22 mouse cellular contexts compared by ENCODE assay signal in genomic region chr1:139101725-139102124, GRCm38 (mm10).
DNase-seq lines count a peak whose midpoint lies in the region; ATAC-seq and TF ChIP-seq lines count a peak whose summit lies in the region.
"Had no signal": no experiment of that assay in that cellular context is flagged by ENCODE, and none has a peak within 500 bp of the region (broad histone marks: within the 10 kb centered on the region; RNA-seq: fewer than 3 reads in every experiment).

No protein-coding gene starts in this region.

- no peak for DNase-seq in hindbrain, embryonic 11.5 days (ENCODE audit: low spot score)
- peak; percentile 71 for DNase-seq in brain, embryonic 14.5 days (ENCODE audit: low read depth)
- peak; percentile 58 for DNase-seq in forebrain, embryonic 14.5 days (ENCODE audit: low spot score)
- DNase-seq in kidney, adult 11 months = no peak
- DNase-seq: adrenal gland, adult 8-10 months; cerebellum, adult 9-10 months; gastrocnemius, postnatal 14 days; heart, adult 2 months; heart, postnatal 14 days; kidney, adult 18-20 months; kidney, postnatal 4 days; layer of hippocampus, adult 9-11 months; lung, postnatal 4 days; thymus, adult 2 months had no signal

- H3K36me3 ChIP-seq in hindbrain, embryonic 15.5 days = peaks cover 14% of the 10 kb centered on the region
- no peaks in the 10 kb centered on the region for H3K36me3 ChIP-seq in hindbrain, embryonic 11.5 days (ENCODE audit: control insufficient read depth, insufficient read depth, low read length)
- 0 out of 2 replicates have a peak, but pooled peaks cover 8% of the 10 kb centered on the region for H3K36me3 ChIP-seq in forebrain, embryonic 14.5 days (ENCODE audit: control insufficient read depth, insufficient read depth, low read length)
- peaks cover 8% of the 10 kb centered on the region for H3K36me3 ChIP-seq in midbrain, embryonic 16.5 days (ENCODE audit: control insufficient read depth, insufficient read depth, low read length)

- no peak for TF ChIP-seq POLR2A in brain, embryonic 14.5 days (IDR thresholded peaks at IDR 0.05; ENCODE audit: borderline replicate concordance, extremely low read depth, insufficient read depth, insufficient read length, poor library complexity, severe bottlenecking)

- TF ChIP-seq CTCF in brain, embryonic 14.5 days (IDR thresholded peaks at IDR 0.05; ENCODE audit: borderline replicate concordance, extremely low read depth, insufficient read depth, insufficient read length) = no peak

- H3K9me3 ChIP-seq in hindbrain, embryonic 15.5 days = no peaks in the 10 kb centered on the region
- H3K9me3 ChIP-seq in hindbrain, embryonic 11.5 days (ENCODE audit: control insufficient read depth, low read length) = no peaks in the 10 kb centered on the region
- no peaks in the 10 kb centered on the region for H3K9me3 ChIP-seq in forebrain, embryonic 14.5 days (replicated peaks; ENCODE audit: control insufficient read depth, low read length)
- no peaks in the 10 kb centered on the region for H3K9me3 ChIP-seq in midbrain, embryonic 16.5 days (replicated peaks; ENCODE audit: control insufficient read depth, low read length, poor library complexity, severe bottlenecking)
- H3K9me3 ChIP-seq: embryonic facial prominence, embryonic 15.5 days; heart, embryonic 13.5 days; limb, embryonic 15.5 days; liver, embryonic 15.5 days had no signal

- H3K27ac ChIP-seq in hindbrain, embryonic 15.5 days (replicated peaks) = 0 out of 2 replicates have a peak overlapping the region, but pooled peaks have one; percentile 15
- H3K27ac ChIP-seq in hindbrain, embryonic 11.5 days (ENCODE audit: low read depth, low read length) = no peak overlapping the region
- H3K27ac ChIP-seq in forebrain, embryonic 14.5 days (ENCODE audit: low read depth, low read length) = peak overlapping the region; percentile 35; the same call in 1 of the 2 replicates
- peak overlapping the region; percentile 47 for H3K27ac ChIP-seq in midbrain, embryonic 16.5 days (ENCODE audit: low read length)
- H3K27ac ChIP-seq: embryonic facial prominence, embryonic 15.5 days; heart, adult 2 months; heart, embryonic 13.5 days; left cerebral cortex, adult 2 months; limb, embryonic 15.5 days; liver, embryonic 15.5 days had no signal

- no peak overlapping the region for H3K4me3 ChIP-seq in hindbrain, embryonic 15.5 days
- no peak overlapping the region for H3K4me3 ChIP-seq in hindbrain, embryonic 11.5 days (ENCODE audit: low read depth, low read length)
- no peak overlapping the region for H3K4me3 ChIP-seq in forebrain, embryonic 14.5 days (ENCODE audit: low read depth, low read length)
- H3K4me3 ChIP-seq in midbrain, embryonic 16.5 days (ENCODE audit: low read depth, low read length) = no peak overlapping the region
- H3K4me3 ChIP-seq: embryonic facial prominence, embryonic 15.5 days; heart, adult 2 months; heart, embryonic 13.5 days; left cerebral cortex, adult 2 months; limb, embryonic 15.5 days; liver, embryonic 15.5 days had no signal

- no peak overlapping the region for H3K9ac ChIP-seq in hindbrain, embryonic 15.5 days
- H3K9ac ChIP-seq in hindbrain, embryonic 11.5 days (ENCODE audit: low read depth, low read length) = no peak overlapping the region
- no peak overlapping the region for H3K9ac ChIP-seq in forebrain, embryonic 14.5 days (ENCODE audit: low read length)
- H3K9ac ChIP-seq in midbrain, embryonic 16.5 days (ENCODE audit: low read depth, low read length) = no peak overlapping the region
- H3K9ac ChIP-seq: embryonic facial prominence, embryonic 15.5 days; heart, embryonic 13.5 days; limb, embryonic 15.5 days; liver, embryonic 15.5 days had no signal

- no peak overlapping the region for H3K4me2 ChIP-seq in hindbrain, embryonic 15.5 days
- no peak overlapping the region for H3K4me2 ChIP-seq in hindbrain, embryonic 11.5 days (replicated peaks; ENCODE audit: low read depth, low read length)
- H3K4me2 ChIP-seq in forebrain, embryonic 14.5 days (ENCODE audit: low read length) = no peak overlapping the region
- no peak overlapping the region for H3K4me2 ChIP-seq in midbrain, embryonic 16.5 days (ENCODE audit: low read length)
- H3K4me2 ChIP-seq: embryonic facial prominence, embryonic 15.5 days; heart, embryonic 13.5 days; limb, embryonic 15.5 days; liver, embryonic 15.5 days had no signal

- H3K27me3 ChIP-seq in hindbrain, embryonic 15.5 days = no peaks in the 10 kb centered on the region
- H3K27me3 ChIP-seq in hindbrain, embryonic 11.5 days (ENCODE audit: control insufficient read depth, insufficient read depth, low read length) = no peaks in the 10 kb centered on the region
- no peaks in the 10 kb centered on the region for H3K27me3 ChIP-seq in forebrain, embryonic 14.5 days (replicated peaks; ENCODE audit: control insufficient read depth, insufficient read depth, low read length)
- no peaks in the 10 kb centered on the region for H3K27me3 ChIP-seq in midbrain, embryonic 16.5 days (ENCODE audit: control insufficient read depth, insufficient read depth, low read depth, low read length)
- H3K27me3 ChIP-seq: embryonic facial prominence, embryonic 15.5 days; heart, embryonic 13.5 days; limb, embryonic 15.5 days; liver, embryonic 15.5 days had no signal

- H3K4me1 ChIP-seq in hindbrain, embryonic 15.5 days (replicated peaks) = no peaks in the 10 kb centered on the region
- H3K4me1 ChIP-seq in hindbrain, embryonic 11.5 days (replicated peaks; ENCODE audit: control insufficient read depth, insufficient read depth, low read length) = no peaks in the 10 kb centered on the region
- H3K4me1 ChIP-seq in forebrain, embryonic 14.5 days (ENCODE audit: control insufficient read depth, insufficient read depth, low read length) = no peaks in the 10 kb centered on the region
- H3K4me1 ChIP-seq in midbrain, embryonic 16.5 days (ENCODE audit: control insufficient read depth, insufficient read depth, low read length) = no peaks in the 10 kb centered on the region; the same call in 1 of the 2 replicates
- H3K4me1 ChIP-seq: embryonic facial prominence, embryonic 15.5 days; heart, embryonic 13.5 days; limb, embryonic 15.5 days; liver, embryonic 15.5 days had no signal

- peak; percentile 71; the same call in 1 of the 2 replicates for ATAC-seq in hindbrain, embryonic 15.5 days (ENCODE audit: low FRiP score, low read depth)
- no peak for ATAC-seq in hindbrain, embryonic 11.5 days (ENCODE audit: low FRiP score)
- ATAC-seq in forebrain, embryonic 14.5 days = peak; percentile 67
- ATAC-seq in midbrain, embryonic 16.5 days = peak; percentile 58; the same call in 1 of the 2 replicates
- ATAC-seq in activated CD4-positive, CD25-positive, alpha-beta regulatory T cell, adult 4 months = no peak

- 67% methylated on average over 9 of the region's 9 CpGs for WGBS in hindbrain, embryonic 15.5 days
- WGBS in hindbrain, embryonic 11.5 days = 82% methylated on average over 9 of the region's 9 CpGs
- 33% methylated on average over 9 of the region's 9 CpGs for WGBS in forebrain, embryonic 14.5 days
- 48% methylated on average over 9 of the region's 9 CpGs for WGBS in midbrain, embryonic 16.5 days

Comparison
In these comparisons a context has a peak if more than half of its experiments do, and no peak if none do; other contexts are left out.
1. ATAC-seq: peak in hindbrain, embryonic 15.5 days (single experiment), forebrain, embryonic 14.5 days (single experiment) and midbrain, embryonic 16.5 days (single experiment); none in hindbrain, embryonic 11.5 days (single experiment) and activated CD4-positive, CD25-positive, alpha-beta regulatory T cell, adult 4 months (single experiment).
2. DNase-seq: peak in brain, embryonic 14.5 days (single experiment) and forebrain, embryonic 14.5 days (single experiment); none in hindbrain, embryonic 11.5 days (single experiment) and kidney, adult 11 months (single experiment).